Mouse (Mus musculus) kidney, adult 18-20 months (tissue): ENCODE data around the gene Atad5.

Experiments used
- DNase-seq: peaks from one replicate; pipeline ENCODE4 v3.0.0; 2021

Gene Atad5

DNA sequence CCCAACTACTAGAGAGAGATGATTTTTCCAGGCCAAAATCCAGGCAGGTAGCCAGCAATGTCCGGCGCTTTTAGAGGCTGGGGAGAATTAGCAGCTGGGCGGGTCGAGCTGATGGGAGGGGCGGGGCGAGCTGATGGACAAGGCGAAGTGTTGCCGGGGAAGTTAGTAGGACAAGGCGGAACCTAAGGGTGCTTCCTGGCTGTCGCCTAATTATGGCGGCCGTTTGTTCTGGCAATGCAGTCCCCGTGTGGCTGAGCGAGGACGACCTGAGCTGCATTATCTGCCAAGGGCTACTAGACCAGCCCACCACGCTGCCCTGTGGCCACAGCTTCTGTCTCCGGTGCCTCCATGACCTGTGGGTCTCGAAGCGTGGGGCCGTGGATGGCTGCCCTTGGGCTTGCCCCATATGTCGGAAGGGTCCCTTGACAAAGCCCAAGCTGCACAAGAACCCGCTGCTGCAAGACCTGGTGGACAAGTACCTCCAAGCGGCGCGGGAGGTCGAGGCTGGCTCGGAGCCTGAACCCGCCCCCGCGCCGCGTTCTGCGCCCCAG lies 94.6 kb downstream of the Atad5 start, which contains the start of gene Rnf135:
Rnf135 (plus strand) TSS at position 147 of the 551 bp plus-strand sequence.
- DNase-seq: peak; percentile 94

DNA sequence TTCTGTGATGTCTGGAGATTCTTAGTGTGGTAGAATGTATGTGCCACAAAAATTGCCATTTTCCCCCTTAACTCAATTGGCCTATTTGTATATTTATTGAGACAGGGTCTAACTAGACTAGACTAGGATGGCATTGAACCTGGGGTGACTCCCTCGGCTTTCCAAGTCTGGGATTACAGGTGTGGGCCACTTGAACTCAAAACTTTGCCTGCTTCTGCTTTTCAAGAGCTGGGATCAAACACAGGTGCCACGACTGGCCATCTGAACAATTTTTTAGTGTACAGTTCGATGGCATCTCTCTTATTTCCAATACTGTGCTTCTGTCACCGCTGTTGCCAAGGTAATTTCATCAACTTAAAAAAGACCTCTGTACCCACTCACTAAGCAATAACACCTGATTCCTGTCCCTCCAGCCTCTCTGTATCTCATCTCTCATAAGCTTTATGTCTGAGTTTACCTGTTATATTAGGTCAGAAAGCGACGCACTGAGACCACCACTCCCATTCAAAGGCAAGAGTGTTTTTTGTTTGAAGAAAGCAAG lies 95.4 kb downstream of the Atad5 start:
- DNase-seq: no peak
